Mouse (Mus musculus) heart, postnatal 10 days (tissue): ENCODE measurements around the gene Rlf. TPM values are rescaled to one million over a fixed set of nuclear protein-coding genes. Genes with fewer than 3 reads are reported as not detected.
A peak's percentile ranks its signal among the peaks of the same experiment; 100 is the strongest.

Source experiments
- DNase-seq, 2 experiments: peaks; one replicate each; pipeline ENCODE4 v3.0.0; 2021
- intact Hi-C: fragments of 180-260 bp; cut with DNase I; formaldehyde crosslinking; loops from one replicate; pipeline ENCODE4 v1.15.1; 2025
- total RNA-seq, 2 experiments: library from RNA; stranded (reverse); gene quantifications; 2 replicates each; pipeline ENCODE4 v1.2.3; 2021

The Rlf gene
- 10 to 100 TPM; 19.4 to 20.1 TPM for total RNA-seq

DNA sequence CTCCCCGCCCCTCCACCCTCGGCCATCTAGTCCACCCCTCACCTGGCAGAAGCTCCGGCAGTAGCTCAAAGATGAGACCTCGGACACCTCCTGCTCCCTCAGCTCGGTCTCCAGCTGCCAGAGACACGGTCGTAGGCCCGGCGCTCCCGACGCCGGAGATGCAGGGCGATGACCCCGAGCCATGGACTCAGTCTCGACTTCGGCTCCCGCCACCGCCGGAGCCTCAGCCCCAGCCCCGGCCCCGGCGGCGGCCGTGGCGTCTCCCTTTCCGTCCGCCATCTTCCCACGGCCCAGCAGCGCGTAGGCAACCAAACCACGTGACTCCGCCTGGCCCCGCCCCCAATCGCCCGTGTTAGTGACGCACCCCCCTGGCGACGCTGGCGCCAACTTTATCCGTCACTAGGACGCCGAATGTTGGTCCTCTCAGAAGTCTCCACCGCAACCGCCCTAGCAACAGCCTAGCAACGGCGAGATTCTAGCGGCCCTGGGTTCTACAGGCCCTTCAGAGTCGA lies at the start of gene Rlf:
Gene Rlf (minus strand): TSS at position 292 of the 512 bp plus-strand sequence.
- intact Hi-C loops, result loop anchor here (5.0 kb wide), 2 partner anchors 118 to 193 kb away; partner anchors contain the start of gene Zmpste24
- DNase-seq, result peak; percentile 99 to 100

- DNase-seq, result no peak
- intact Hi-C loops, result loop anchor here (5.0 to 10.0 kb wide), 2 partner anchors 173 to 1841 kb away; no protein-coding TSS in a partner anchor
These were observed 26.7 kb upstream of the Rlf start for GRCm38 (mm10) chr4:121241612-121242000.

DNA sequence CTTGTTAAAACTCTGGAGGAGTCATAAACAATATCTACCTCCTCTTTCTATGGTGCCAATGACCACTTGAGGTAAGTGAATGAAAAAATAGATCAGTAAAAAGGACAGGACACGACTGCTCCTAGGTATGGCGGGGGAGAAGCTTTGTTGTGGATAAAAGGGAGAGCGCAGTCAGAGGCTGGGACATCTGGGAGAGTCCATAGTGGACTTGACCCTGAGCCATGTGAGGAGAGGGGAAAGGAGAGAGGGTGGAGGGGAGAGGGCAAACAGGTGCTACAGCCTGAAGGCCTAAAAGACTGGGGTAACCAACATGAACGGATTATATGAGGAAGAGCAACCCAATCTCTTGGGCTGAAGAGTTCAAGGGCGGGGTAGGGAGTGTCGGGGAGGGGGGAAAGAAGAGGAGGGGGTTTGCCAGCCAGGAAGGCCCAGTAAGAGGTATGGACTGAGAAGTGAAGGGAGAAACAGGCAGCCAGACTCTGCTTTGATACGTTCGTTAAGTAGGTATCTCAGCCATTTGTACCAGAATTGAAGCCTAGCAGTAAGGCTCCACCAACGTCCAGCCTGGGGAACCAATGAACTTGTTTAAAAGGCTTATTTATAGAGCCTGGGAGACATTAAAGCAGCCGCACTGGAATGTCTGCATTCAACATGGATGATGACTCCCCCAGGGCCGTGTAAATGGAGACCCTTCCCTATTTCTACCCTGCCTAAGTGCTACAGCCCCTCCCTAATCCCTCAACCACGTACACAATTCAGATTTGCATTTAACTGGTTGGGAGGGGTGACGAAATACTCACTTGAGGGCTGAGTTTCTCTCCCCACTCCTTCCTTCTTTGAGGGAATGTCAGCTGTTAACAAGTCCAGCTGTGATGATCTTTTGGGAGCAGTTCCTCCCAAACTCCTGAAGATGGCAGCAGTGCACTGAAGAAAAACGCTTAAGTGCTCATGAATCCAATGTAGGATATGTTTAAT lies 26.0 kb upstream of the Rlf start:
- peak; percentile 30 to 51 for DNase-seq
- intact Hi-C loops, result loop anchor here (5.0 to 10.0 kb wide), 2 partner anchors 174 to 1841 kb away; no protein-coding TSS in a partner anchor

GRCm38 (mm10) chr4:121239878-121240277 lies 25.0 kb upstream of the Rlf start:
- intact Hi-C loops, result loop anchor here (5.0 to 10.0 kb wide), 2 partner anchors 175 to 1842 kb away; no protein-coding TSS in a partner anchor
- DNase-seq, result no peak

- intact Hi-C loops, result loop anchor here (1.0 kb wide), 2 partner anchors 204 to 246 kb away; no protein-coding TSS in a partner anchor
- peak; percentile 29 to 57 for DNase-seq
These were observed 17.0 kb upstream of the Rlf start for GRCm38 (mm10) chr4:121231772-121232414.

DNA sequence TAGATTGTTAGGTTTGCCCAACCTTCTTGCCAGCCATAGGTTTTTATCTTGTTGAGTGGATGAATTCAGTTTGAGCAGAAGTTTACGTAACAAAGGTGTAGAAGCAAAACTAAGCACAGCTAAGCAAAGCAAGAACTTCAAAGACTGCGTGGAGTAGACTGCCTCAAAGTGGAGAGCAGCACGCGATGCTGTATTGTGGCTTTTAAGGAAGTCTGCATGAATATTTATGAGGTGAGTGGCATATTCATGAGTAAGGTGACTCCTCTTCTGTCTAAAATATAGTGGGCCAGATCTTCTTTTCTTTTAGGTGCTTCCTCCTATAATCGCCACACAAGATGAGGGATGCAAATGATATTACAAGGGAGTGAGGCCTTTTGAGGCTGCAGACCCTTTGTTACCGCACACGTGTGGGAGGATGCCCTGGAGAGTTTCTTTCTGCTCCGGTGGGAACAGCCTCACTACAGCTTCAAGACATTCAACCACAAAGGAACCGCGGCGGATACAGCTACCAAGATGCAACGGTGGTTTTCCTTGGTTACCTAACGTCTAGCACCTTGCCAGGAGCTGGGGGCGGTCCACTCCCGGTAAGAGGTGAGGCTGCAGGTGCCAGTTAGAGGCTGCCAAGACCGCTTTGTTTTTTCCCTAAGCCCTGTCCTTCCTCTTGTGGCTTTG lies 16.2 kb upstream of the Rlf start:
- intact Hi-C loops, result no loop called here
- no peak for DNase-seq

- peak in 1 of 2 experiments; percentile 15 for DNase-seq
- intact Hi-C loops, result no loop called here
These were observed 12.2 kb upstream of the Rlf start for GRCm38 (mm10) chr4:121227072-121227471.

DNA sequence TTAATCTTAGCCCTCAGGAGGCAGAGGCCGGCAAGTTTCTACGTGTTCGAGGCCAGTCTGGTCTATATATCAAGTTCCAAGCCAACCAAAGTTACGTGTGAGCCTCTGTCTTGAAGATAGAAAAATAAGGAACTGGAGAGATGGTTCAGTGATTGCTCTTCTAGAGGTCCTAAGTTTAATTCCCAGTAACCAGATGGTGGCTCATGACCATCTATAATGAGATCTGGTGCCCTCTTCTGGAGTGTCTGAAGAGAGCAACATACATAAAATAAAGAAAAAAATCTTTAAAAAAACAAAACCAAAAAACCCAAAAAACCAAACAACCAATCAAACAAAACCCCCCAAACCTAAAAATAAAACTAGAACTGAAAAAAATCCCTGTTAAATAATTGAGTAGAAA lies 10.3 kb upstream of the Rlf start:
- intact Hi-C loops, result no loop called here
- no peak for DNase-seq

GRCm38 (mm10) chr4:121223136-121223535 lies 8.3 kb upstream of the Rlf start:
- intact Hi-C loops, result no loop called here
- DNase-seq, result no peak

GRCm38 (mm10) chr4:121216216-121216615 lies 1.3 kb upstream of the Rlf start:
- no peak for DNase-seq
- intact Hi-C loops, result loop anchor here (5.0 kb wide), 2 partner anchors 119 to 194 kb away; partner anchors contain the start of gene Zmpste24

DNA sequence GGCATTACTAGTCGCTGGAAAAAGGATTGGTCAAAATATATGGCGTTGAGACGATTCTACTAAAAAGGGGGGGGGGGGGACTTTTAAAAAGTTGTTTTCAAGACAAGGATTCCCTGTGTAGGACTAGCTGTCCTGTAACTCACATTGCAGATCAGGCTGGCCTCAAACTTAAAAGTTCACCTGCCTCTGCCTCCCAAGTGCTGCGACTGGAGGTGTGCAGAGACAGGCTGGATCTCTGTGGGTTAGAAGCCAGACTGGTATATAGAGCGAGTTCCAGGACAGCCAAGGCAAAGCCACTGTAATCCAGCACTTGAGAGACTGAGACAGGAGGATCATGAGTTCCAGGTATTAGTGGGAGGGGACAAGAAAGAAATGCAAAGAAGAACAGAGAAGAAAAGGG lies 605 bp upstream of the Rlf start:
- no peak for DNase-seq
- intact Hi-C loops, result loop anchor here (5.0 kb wide), 2 partner anchors 118 to 193 kb away; partner anchors contain the start of gene Zmpste24

DNA sequence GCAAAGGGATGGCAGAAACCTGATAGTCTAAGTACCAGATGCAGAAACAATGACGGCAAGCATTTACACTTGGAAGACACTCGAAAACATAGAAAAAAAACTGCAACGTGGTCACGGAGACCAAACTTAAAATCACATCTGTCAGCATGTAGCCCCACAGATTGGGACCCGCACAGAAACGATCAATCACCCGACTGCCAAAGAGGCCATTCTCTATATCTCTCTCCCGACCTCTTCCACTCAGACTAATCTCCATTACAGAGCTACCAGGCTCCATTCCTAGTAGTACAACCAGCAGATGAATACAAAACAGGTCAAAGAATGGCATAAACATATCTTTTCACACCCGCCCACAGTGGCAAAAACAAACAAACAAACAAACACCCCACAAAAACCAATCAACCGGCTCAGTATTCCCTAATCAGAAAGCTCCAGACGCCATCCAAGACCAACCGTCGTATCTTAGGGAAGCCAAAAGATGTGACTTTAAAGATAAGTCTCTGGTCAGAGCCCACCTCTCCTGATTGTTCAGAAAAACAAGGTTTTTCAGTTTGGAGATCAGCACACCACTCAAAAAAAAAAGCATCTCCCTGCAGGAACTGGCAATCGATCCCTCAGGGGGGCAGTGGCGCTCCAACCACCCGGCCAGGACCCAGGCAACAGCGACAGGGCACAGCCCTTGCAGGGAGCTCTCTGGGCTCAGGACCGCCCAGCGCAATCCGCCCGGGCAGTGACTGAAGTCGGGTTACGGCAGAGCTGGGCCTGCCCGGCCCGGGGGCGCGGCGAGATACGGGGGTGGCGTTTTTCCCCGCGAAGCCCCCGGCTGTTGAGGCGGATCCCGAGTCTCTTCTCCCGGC lies 720 bp downstream of the Rlf start:
- no peak for DNase-seq

GRCm38 (mm10) chr4:121208911-121209310 lies 6.0 kb downstream of the Rlf start:
- intact Hi-C loops, result no loop called here
- DNase-seq, result no peak

More for the DNA sequence above, 720 bp downstream of the Rlf start:
- intact Hi-C loops, result no loop called here

DNA sequence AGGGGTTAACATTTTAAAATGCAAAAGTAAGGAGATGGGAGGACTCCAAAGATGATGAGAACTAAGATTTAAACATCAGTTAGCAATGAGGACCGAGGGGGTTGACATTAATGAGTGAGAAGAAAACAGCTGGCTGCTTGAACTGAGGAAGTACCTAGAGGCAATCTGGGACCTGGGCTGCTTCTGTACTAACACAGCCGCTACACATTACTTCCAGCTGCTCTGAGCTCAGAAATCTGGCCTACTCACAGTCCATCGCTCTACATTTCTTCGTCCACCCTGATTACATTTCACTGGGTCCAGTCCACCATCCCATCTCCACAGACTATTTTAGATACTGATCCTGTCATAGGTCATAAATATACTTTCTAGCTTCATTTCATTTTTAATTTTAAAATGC lies 17.0 kb downstream of the Rlf start:
- intact Hi-C loops, result no loop called here
- no peak for DNase-seq

- intact Hi-C loops, result no loop called here
- DNase-seq, result no peak
These were observed 17.9 kb downstream of the Rlf start for GRCm38 (mm10) chr4:121196995-121197394.

GRCm38 (mm10) chr4:121196205-121196604 lies 18.7 kb downstream of the Rlf start:
- intact Hi-C loops, result no loop called here
- DNase-seq, result no peak

- DNase-seq, result no peak
- intact Hi-C loops, result no loop called here
These were observed 20.1 kb downstream of the Rlf start for GRCm38 (mm10) chr4:121194736-121195135.

DNA sequence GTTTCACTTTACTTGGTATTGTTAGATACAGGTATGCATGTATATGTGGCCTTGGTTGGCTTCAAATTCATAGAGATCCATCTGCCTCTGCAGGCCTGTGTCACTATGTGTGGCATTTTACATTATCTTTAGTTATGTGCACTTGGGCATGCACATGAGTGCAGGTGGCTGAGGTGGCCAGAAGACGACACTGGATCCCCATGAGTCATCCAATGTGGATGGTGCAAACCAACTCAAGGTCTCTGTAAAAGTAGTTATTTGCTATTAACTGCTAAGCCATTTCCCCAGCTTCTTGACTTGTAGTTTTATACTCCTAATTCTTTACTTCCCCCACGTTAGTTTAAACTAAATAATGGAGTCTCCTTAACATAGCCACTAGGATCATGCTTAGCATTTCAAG lies 22.6 kb downstream of the Rlf start:
- intact Hi-C loops, result no loop called here
- DNase-seq, result no peak

- intact Hi-C loops, result no loop called here
- no peak for DNase-seq
These were observed 25.5 kb downstream of the Rlf start for GRCm38 (mm10) chr4:121189341-121189740.
